Mouse (Mus musculus) bone marrow, adult 2 months (tissue): Measurements from ENCODE around the gene Grhl3. TPM values are rescaled to one million over a fixed set of nuclear protein-coding genes. Genes with fewer than 3 reads are reported as not detected.
"Not testable (repeated sequence)": the region's sequence is repeated elsewhere in the genome, so short reads cannot be mapped to it uniquely, and the experiment has no call there.

Experiments
- H3K27ac ChIP-seq: fragments of 200-500 bp; 2 replicates; pipeline ENCODE4 v1.5.1; 2012; ENCODE audit warnings: low read depth, mild to moderate bottlenecking, control low read depth, inconsistent platforms, low read length; ENCODE audit not compliant: control insufficient read depth, poor library complexity, insufficient read depth
- H3K4me1 ChIP-seq: fragments of 200-500 bp; 2 replicates; pipeline ENCODE4 v1.6.1; 2011; ENCODE audit warnings: low read length; ENCODE audit not compliant: control insufficient read depth, insufficient read depth
- H3K4me3 ChIP-seq: fragments of 200-500 bp; replicated peaks from 2 replicates; pipeline ENCODE3; 2011; ENCODE audit warnings: mild to moderate bottlenecking, low read depth, low read length, control low read depth; ENCODE audit not compliant: control insufficient read depth
- CTCF ChIP-seq: fragments of 200-500 bp; IDR thresholded peaks from 2 replicates; pipeline ENCODE4 v1.5.1; 2011; ENCODE audit warnings: low read length, control low read depth; ENCODE audit not compliant: control insufficient read depth, insufficient read depth
- POLR2A ChIP-seq: fragments of 200-500 bp; IDR thresholded peaks from 2 replicates; pipeline ENCODE4 v1.6.1; 2011; ENCODE audit warnings: low read depth, mild to moderate bottlenecking, control low read depth, low read length, borderline replicate concordance; ENCODE audit not compliant: control insufficient read depth
- WGBS: fragments of 180-500 bp; shearing (Covaris S2); methylation state at CpG from one replicate; pipeline ENCODE4 v1.1.7; 2018; 5-methylcytosine and 5-hydroxymethylcytosine counted together
- polyA plus RNA-seq: library from polyadenylated mRNA; stranded (reverse); fragments of >200 nt; gene quantifications from 2 replicates; pipeline ENCODE4 v1.2.4, GENCODE M21; 2011; ENCODE audit warnings: low replicate concordance; ENCODE audit not compliant: missing spikeins, insufficient read depth, insufficient read length

The Grhl3 gene
- polyA plus RNA-seq = not detected in 2 replicates

GRCm38 (mm10) chr4:135573251-135573808, at the start of gene Grhl3:
Gene Grhl3, minus strand, starts transcription at chr4:135573630.
- TF ChIP-seq CTCF (no peak), POLR2A (no peak)

DNA sequence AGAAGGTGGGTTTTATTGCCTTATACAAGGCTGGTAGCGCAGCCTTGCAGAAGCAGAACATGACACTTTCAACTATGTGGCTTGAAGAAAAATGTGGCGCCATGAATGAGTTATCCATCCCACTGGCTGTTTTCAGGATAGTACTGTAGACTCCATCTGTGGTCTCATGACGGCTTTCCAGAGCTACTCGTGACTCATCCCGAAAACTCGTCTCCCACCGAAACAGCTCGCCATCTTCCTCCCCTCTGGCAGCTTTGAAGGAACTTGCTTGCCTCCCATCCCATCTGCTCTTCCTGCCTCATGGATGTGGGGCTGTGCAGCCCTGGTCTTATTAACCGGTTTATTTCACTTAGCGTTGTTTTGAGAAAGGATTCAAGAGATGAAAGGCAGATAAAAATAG, 48.9 kb upstream of the Grhl3 start:
- no peak overlapping the region for H3K4me3 ChIP-seq
- H3K4me1 ChIP-seq = no peaks in the 10 kb centered on the region; the same call in 1 of the 2 replicates
- 92% methylated on average over 10 of the region's 10 CpGs for WGBS
- no peak overlapping the region for H3K27ac ChIP-seq
- TF ChIP-seq CTCF = no peak
- no peak for TF ChIP-seq POLR2A

More at GRCm38 (mm10) chr4:135573251-135573808, at the start of gene Grhl3:
- Histone ChIP-seq H3K27ac (no peak within 1 kb of the TSS), H3K4me1 (no peaks in the 10 kb centered on the region; the same call in 1 of the 2 replicates), H3K4me3 (no peak within 1 kb of the TSS)
- 1% methylated on average over 31 of the region's 31 CpGs for WGBS

DNA sequence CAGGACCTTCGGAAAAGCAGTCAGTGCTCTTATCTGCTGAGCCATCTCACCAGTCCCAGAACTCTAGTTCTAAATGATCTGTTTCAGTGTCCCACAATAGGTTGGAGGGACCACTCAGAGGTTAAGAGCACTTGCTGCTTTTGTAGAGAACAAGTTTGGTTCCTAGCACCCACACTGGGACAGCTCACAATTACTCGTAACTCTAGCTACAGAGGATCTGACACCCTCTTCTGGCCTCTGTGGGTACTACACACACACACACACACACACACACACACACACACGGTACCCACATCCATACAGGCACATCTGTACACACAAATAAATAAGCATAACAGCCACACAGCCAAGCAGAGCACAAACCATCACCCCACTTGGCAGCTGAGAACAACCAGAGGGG, 47.0 kb upstream of the Grhl3 start:
- Histone ChIP-seq H3K27ac (no peak overlapping the region), H3K4me1 (no peaks in the 10 kb centered on the region; the same call in 1 of the 2 replicates), H3K4me3 (no peak overlapping the region)
- no peak for TF ChIP-seq POLR2A
- no peak for TF ChIP-seq CTCF
- WGBS = 85% methylated on average over 3 of the region's 3 CpGs

DNA sequence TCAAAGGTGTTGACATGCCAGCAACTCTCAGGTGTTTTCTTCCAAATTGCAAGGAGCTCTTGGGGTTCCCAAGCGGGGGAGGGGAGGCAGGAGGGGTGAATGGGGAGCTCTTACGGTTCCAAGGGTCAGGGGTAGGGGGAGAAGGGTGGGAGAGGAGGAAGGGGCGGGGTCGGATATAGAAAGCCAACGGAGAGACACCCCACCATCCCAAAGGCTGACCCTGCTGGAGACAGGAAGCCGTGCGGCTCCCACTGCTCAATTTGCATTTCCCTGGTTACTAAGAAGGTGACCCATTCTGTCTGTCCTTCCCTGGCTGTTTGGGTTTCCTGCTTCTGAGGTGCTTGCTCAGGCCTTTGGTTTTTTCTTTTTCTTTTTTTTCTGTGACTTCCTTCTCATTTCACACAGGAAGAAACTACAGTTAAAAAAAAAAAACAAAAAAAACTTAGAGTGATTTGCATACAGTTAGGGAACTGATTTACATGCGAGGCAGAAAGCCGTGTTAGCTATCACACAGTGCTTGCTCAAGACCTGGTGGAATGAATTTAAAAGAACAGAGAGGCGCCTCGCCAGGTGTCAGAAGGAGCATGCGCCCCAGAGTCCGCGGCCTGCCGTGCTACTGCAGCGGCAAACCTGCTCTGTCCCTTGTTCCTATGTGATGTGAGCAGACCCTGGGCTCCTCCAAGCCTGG, 44.5 kb upstream of the Grhl3 start:
- H3K4me3 ChIP-seq = no peak overlapping the region
- H3K4me1 ChIP-seq = no peaks in the 10 kb centered on the region
- TF ChIP-seq CTCF (no peak), POLR2A (no peak)
- 9% methylated on average over 16 of the region's 16 CpGs for WGBS
- no peak overlapping the region for H3K27ac ChIP-seq

DNA sequence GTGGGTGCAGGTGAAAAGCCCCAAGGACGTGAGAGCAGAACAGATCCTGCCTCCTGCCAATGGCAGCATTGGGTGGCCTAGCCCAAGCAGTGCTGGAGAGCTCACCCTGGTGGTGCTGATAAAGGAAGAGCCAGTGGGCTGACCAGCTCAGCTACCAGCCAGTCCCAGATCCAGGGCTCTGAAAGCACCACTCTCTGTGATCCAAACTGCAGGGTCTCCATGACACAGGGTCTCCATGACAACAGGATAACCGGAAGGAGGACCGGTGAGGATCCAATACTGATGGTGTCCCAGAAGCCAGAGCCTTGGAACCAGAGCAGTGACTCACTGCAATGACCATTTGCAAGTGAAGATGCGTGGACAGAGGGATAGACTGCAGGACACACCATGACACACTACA, 43.6 kb upstream of the Grhl3 start:
- no peak for TF ChIP-seq CTCF
- TF ChIP-seq POLR2A = no peak
- Histone ChIP-seq H3K4me1 (no peaks in the 10 kb centered on the region), H3K4me3 (no peak overlapping the region), H3K27ac (no peak overlapping the region)
- WGBS = 68% methylated on average over 4 of the region's 4 CpGs

- 83% methylated on average over 5 of the region's 5 CpGs for WGBS
- H3K27ac ChIP-seq, H3K4me1 ChIP-seq, H3K4me3 ChIP-seq: not testable (repeated sequence)
Observed at GRCm38 (mm10) chr4:135615307-135615706, 41.9 kb upstream of the Grhl3 start.

DNA sequence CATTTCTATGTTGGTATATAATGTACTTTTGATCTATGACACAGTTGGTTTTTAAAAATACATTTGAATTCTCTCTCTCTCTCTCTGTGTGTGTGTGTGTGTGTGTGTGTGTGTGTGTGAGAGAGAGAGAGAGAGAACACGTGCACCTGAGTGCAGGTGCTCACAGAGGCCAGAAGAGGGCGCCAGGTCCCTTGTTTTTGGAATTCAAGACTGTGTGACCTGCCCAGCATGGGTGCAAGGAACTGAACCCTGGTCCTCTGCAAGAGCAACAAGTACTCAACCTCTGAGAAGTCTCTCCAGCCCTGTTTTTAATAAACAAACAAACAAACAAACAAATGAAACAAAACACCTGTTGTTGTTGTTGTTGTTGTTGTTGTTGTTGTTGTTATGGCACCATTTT, 36.6 kb upstream of the Grhl3 start:
- H3K27ac ChIP-seq = no peak overlapping the region
- H3K4me1 ChIP-seq = no peaks in the 10 kb centered on the region
- 71% methylated on average over 2 of the region's 2 CpGs for WGBS
- no peak overlapping the region for H3K4me3 ChIP-seq
- no peak for TF ChIP-seq POLR2A
- peak; percentile 15; the same call in 1 of the 2 replicates for TF ChIP-seq CTCF

DNA sequence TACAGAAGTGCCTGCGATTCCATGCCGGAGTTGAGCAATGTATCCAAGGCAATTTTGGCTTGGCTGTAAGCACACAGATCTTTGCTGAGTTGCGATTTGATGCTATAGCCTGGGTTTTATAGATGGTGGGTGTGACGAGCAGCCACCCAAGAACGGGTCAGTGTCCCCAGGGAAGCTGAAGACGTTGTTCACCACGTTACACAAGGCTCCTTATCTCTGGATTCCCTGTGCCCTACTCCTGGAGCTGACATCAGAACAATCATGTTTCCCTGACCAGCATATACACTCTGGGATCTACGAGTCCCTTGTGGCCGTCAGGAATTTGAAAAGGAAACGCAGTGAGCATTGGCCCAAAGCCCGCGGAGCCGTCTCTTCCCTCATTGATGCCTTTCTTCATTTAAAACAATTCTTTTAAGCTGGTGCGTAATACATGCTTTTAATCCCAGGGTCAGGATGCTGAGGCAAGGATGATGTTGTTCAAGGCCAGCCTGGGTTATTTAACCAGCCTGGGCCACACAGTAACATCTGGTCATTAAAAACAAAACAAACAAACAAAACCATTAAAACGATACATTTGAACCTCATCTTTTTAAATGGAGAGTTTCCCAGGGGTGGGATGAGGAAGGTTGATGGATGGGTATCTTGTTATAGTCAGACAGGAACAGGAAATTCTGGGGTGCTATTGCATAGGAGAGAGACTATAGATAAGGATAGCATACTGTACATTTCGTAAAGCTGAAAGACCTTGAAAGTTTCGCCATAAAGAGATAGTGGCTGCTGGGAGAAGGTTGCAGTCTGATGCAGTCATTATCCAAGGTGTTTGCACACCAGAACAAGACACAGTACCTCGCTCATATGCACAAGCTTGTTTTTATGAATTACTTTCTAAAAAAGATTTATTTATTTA, 34.8 kb upstream of the Grhl3 start:
- WGBS = 68% methylated on average over 18 of the region's 18 CpGs
- no peak overlapping the region for H3K27ac ChIP-seq
- H3K4me3 ChIP-seq = no peak overlapping the region
- TF ChIP-seq POLR2A (no peak), CTCF (no peak)
- H3K4me1 ChIP-seq = no peaks in the 10 kb centered on the region
